Comparison of ENCODE assay signal across 13 mouse cellular contexts in the genomic region with DNA sequence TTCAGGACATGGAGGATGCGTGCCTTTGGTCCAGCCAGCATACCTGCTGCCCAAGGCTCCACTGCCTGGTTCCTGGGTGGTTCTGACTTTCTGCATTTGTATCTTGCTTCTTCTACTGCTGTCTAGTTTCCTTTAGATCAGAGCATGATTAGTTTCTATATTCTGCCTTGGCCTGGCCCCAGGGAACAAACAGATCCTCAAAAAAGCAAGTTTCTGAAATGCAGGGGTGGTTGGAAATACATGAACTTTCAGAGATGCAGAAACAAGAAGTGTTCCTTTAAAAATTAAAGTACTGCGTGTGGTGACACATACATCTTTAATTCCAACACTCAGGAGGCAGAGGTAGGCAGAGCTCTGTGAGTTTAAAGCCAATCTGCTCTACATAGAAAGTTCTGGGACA. TPM values are rescaled to one million over a fixed set of nuclear protein-coding genes. Genes with fewer than 3 reads are reported as not detected.
A peak's percentile ranks its signal among the peaks of the same experiment; 100 is the strongest.
DNase-seq lines count a peak whose midpoint lies in the region; ATAC-seq and TF ChIP-seq lines count a peak whose summit lies in the region.
"Had no signal": no experiment of that assay in that cellular context is flagged by ENCODE, and none has a peak within 500 bp of the region (broad histone marks: within the 10 kb centered on the region; RNA-seq: fewer than 3 reads in every experiment).

No protein-coding gene starts in this region.

- peak overlapping the region; percentile 60 for H3K27ac ChIP-seq in layer of hippocampus, adult 2 months
- H3K27ac ChIP-seq in stomach, postnatal 0 days (replicated peaks): 0 out of 2 replicates have a peak overlapping the region, but pooled peaks have one; percentile 1
- H3K27ac ChIP-seq: embryonic facial prominence, embryonic 10.5 days; forebrain, embryonic 13.5 days had no signal

- no peak for TF ChIP-seq EP300 in stomach, postnatal 0 days (optimal IDR thresholded peaks at IDR 0.05)

- no peak for DNase-seq in frontal cortex, postnatal 10 days (ENCODE audit: low spot score in 2 of 2)
- no peak for DNase-seq in layer of hippocampus, adult 2 months (ENCODE audit: low spot score in 2 of 2)
- no peak for DNase-seq in layer of hippocampus, postnatal 36 days
- peak; percentile 26 for DNase-seq in right cerebral cortex, postnatal 25 days
- no peak for DNase-seq in right cerebral cortex, postnatal 14 days
- DNase-seq in stomach, postnatal 0 days (ENCODE audit: low spot score): no peak
- DNase-seq in urinary bladder, adult 2 months (ENCODE audit: low spot score): no peak

- peaks cover 5% of the 10 kb centered on the region for H3K36me3 ChIP-seq in stomach, postnatal 0 days (ENCODE audit: control insufficient read depth, insufficient read depth, low read length)
- H3K36me3 ChIP-seq: embryonic facial prominence, embryonic 10.5 days had no signal

- H3K27me3 ChIP-seq in stomach, postnatal 0 days (ENCODE audit: control insufficient read depth, insufficient read depth, low read length): no peaks in the 10 kb centered on the region

- 74% methylated on average over 2 of the region's 2 CpGs for WGBS in stomach, postnatal 0 days

- no peak for TF ChIP-seq CTCF in layer of hippocampus, adult 2 months (conservative IDR thresholded peaks at IDR 0.05)
- TF ChIP-seq CTCF in stomach, postnatal 0 days (IDR thresholded peaks at IDR 0.05; ENCODE audit: low read depth): 0 out of 2 replicates have a peak, but pooled peaks have one; percentile 0

- H3K4me1 ChIP-seq in stomach, postnatal 0 days (replicated peaks; ENCODE audit: control insufficient read depth, insufficient read depth): peaks cover 5% of the 10 kb centered on the region; the same call in 1 of the 2 replicates

- ATAC-seq in frontal cortex, adult (ENCODE audit: low TSS enrichment): peak; percentile 62
- ATAC-seq in stomach, postnatal 0 days (ENCODE audit: low FRiP score, low TSS enrichment): no peak
- ATAC-seq: forebrain, embryonic 13.5 days had no signal

- no peak overlapping the region for H3K9ac ChIP-seq in stomach, postnatal 0 days (ENCODE audit: low read length)
- H3K9ac ChIP-seq: forebrain, embryonic 13.5 days had no signal

- H3K9me3 ChIP-seq in stomach, postnatal 0 days (ENCODE audit: control insufficient read depth, low read length): no peaks in the 10 kb centered on the region
- H3K9me3 ChIP-seq: embryonic facial prominence, embryonic 10.5 days; forebrain, embryonic 13.5 days had no signal

- H3K4me3 ChIP-seq in layer of hippocampus, adult 2 months: no peak overlapping the region
- no peak overlapping the region for H3K4me3 ChIP-seq in stomach, postnatal 0 days (ENCODE audit: low read depth, low read length)
- H3K4me3 ChIP-seq: embryonic facial prominence, embryonic 10.5 days; forebrain, embryonic 13.5 days had no signal

- H3K4me2 ChIP-seq in stomach, postnatal 0 days (replicated peaks; ENCODE audit: low read depth): no peak overlapping the region
- H3K4me2 ChIP-seq: forebrain, embryonic 13.5 days had no signal

RNA-seq across cellular contexts. Expression of a gene that starts 4.6 kb away (rescaled TPM):
- total RNA-seq in layer of hippocampus, adult 2 months (2021): 10 to 100 TPM; 77.9 to 83.1 TPM
- total RNA-seq in layer of hippocampus, postnatal 36 days (2021): 10 to 100 TPM; 68.1 to 76.4 TPM
- 181 and 193 TPM in 2 replicates for polyA plus RNA-seq in stomach, postnatal 0 days (2015; fragmentation: Nextera tagmentation; extraction: Ambion mirVana)
- 144 and 173 TPM in 2 replicates for polyA plus RNA-seq in urinary bladder, adult 2 months (2012; rRNA removed)

RNA-seq across cellular contexts. Expression of a gene that starts 6.4 kb away (rescaled TPM):
- 1 to 10 TPM; 5.4 to 5.7 TPM for total RNA-seq in layer of hippocampus, adult 2 months (2021)
- total RNA-seq in layer of hippocampus, postnatal 36 days (2021): 1 to 10 TPM; 5.8 to 8.5 TPM
- polyA plus RNA-seq in stomach, postnatal 0 days (2015; fragmentation: Nextera tagmentation; extraction: Ambion mirVana): 40.8 and 41.5 TPM in 2 replicates
- polyA plus RNA-seq in urinary bladder, adult 2 months (2012; rRNA removed): 19.4 and 22.4 TPM in 2 replicates

RNA-seq across cellular contexts. Expression of a gene that starts 12.6 kb away (rescaled TPM):
- 10 to 100 TPM; 30.2 to 31.2 TPM for total RNA-seq in layer of hippocampus, adult 2 months (2021)
- total RNA-seq in layer of hippocampus, postnatal 36 days (2021): 10 to 100 TPM; 28.2 to 31.1 TPM
- 8.7 and 9.7 TPM in 2 replicates for polyA plus RNA-seq in stomach, postnatal 0 days (2015; fragmentation: Nextera tagmentation; extraction: Ambion mirVana)
- polyA plus RNA-seq in urinary bladder, adult 2 months (2012; rRNA removed): 37.3 and 38.1 TPM in 2 replicates

RNA-seq across cellular contexts. Expression of a gene that starts 22.3 kb away (rescaled TPM):
- 1 to 10 TPM; 4.9 to 5.1 TPM for total RNA-seq in layer of hippocampus, adult 2 months (2021)
- 1 to 10 TPM; 4.2 to 5.0 TPM for total RNA-seq in layer of hippocampus, postnatal 36 days (2021)
- 3.2 and 5.7 TPM in 2 replicates for polyA plus RNA-seq in stomach, postnatal 0 days (2015; fragmentation: Nextera tagmentation; extraction: Ambion mirVana)
- 1.4 and 1.6 TPM in 2 replicates for polyA plus RNA-seq in urinary bladder, adult 2 months (2012; rRNA removed)

RNA-seq across cellular contexts. Expression of a gene that starts 30.5 kb away (rescaled TPM):
- not detected for total RNA-seq in layer of hippocampus, adult 2 months (2021)
- total RNA-seq in layer of hippocampus, postnatal 36 days (2021): not detected
- not detected in 2 replicates for polyA plus RNA-seq in stomach, postnatal 0 days (2015; fragmentation: Nextera tagmentation; extraction: Ambion mirVana)
- polyA plus RNA-seq in urinary bladder, adult 2 months (2012; rRNA removed): 0.16 and 0.40 TPM in 2 replicates
- total RNA-seq: adrenal gland, postnatal 36 days; heart, adult 18-20 months; layer of hippocampus, postnatal 10 days had no signal
- polyA plus RNA-seq: embryonic facial prominence, embryonic 10.5 days; forebrain, embryonic 13.5 days had no signal
